Mouse (Mus musculus) midbrain, embryonic 14.5 days (tissue): Measurements from ENCODE around the gene Alox5ap. TPM values are rescaled to one million over a fixed set of nuclear protein-coding genes. Genes with fewer than 3 reads are reported as not detected.

Source experiments
- ATAC-seq: fragments of 200-750 bp; cut with Nextera tagmentation; 2 replicates; pipeline ENCODE4 v1.8.0; 2017; ENCODE audit warnings: moderate number of reproducible peaks, moderate library complexity; ENCODE audit not compliant: low FRiP score, low TSS enrichment
- DNase-seq: peaks from one replicate; pipeline ENCODE4 v3.0.0-alpha.2; 2015
- H3K27ac ChIP-seq: fragments of 300-500 bp; sonication (generic); replicated peaks from 2 replicates; pipeline ENCODE4 v1.5.1; 2014; ENCODE audit warnings: mild to moderate bottlenecking, low read depth, low read length, moderate library complexity
- H3K27me3 ChIP-seq: fragments of 300-500 bp; sonication (generic); 2 replicates; pipeline ENCODE4 v1.6.1; 2014; ENCODE audit warnings: low read length, control low read depth, mixed read lengths; ENCODE audit not compliant: control insufficient read depth, insufficient read depth
- H3K36me3 ChIP-seq: fragments of 300-500 bp; sonication (generic); 2 replicates; pipeline ENCODE4 v1.6.1; 2014; ENCODE audit warnings: low read length, control low read depth; ENCODE audit not compliant: control insufficient read depth, insufficient read depth
- H3K4me1 ChIP-seq: fragments of 300-500 bp; sonication (generic); 2 replicates; pipeline ENCODE4 v1.6.1; 2014; ENCODE audit warnings: mild to moderate bottlenecking, antibody characterized with exemption, low read length, control low read depth; ENCODE audit not compliant: control insufficient read depth, insufficient read depth
- H3K4me2 ChIP-seq: fragments of 300-500 bp; sonication (generic); 2 replicates; pipeline ENCODE4 v1.6.1; 2014; ENCODE audit warnings: mild to moderate bottlenecking, low read length, moderate library complexity
- H3K4me3 ChIP-seq: fragments of 300-500 bp; sonication (generic); replicated peaks from 2 replicates; pipeline ENCODE4 v1.5.1; 2014; ENCODE audit warnings: low read depth, low read length
- H3K9ac ChIP-seq: fragments of 300-500 bp; sonication (generic); replicated peaks from 2 replicates; pipeline ENCODE4 v1.6.1; 2014; ENCODE audit warnings: mild to moderate bottlenecking, low read length, moderate library complexity
- H3K9me3 ChIP-seq: fragments of 300-500 bp; sonication (generic); 2 replicates; pipeline ENCODE4 v1.6.1; 2016; ENCODE audit warnings: low read length, control low read depth, mixed read lengths; ENCODE audit not compliant: control insufficient read depth
- WGBS: fragments of 180-500 bp; shearing (Covaris S2); extraction: QIAGEN DNeasy Blood & Tissue Kit; methylation state at CpG from one replicate; pipeline ENCODE4 v1.1.7; 2014; 5-methylcytosine and 5-hydroxymethylcytosine counted together
- polyA plus RNA-seq: library from polyadenylated mRNA; unstranded; fragments of >200 nt; fragmentation: Nextera tagmentation; extraction: Ambion mirVana; gene quantifications from 2 replicates; pipeline ENCODE4 v1.2.1, GENCODE M21; 2014

The Alox5ap gene
- polyA plus RNA-seq, 1 experiment from 2014 or later: 12.2 TPM

DNA sequence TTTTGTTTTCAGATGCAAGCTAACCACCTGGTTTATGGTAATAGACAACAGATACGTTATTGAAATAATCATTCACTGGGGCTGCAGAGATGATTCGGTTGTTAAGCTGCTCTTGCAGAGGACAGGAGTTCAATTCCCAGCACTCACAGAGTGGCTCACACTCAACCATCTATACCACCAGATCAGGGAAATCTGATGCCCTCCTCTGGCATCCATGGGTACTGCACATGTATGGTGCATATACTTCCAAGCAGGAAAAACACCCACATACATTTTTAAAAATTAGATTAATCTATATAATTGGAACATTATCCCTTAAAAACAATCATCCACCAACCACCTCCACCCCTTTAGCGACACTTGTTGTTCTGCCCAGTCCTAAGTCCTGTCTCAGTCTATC, 6.7 kb downstream of the Alox5ap start:
- Histone ChIP-seq H3K9ac (no peak overlapping the region), H3K4me3 (no peak overlapping the region), H3K36me3 (no peaks in the 10 kb centered on the region), H3K4me1 (no peaks in the 10 kb centered on the region), H3K27ac (no peak overlapping the region), H3K4me2 (no peak overlapping the region), H3K9me3 (no peaks in the 10 kb centered on the region), H3K27me3 (no peaks in the 10 kb centered on the region)
- DNase-seq (no peak), ATAC-seq (no peak)
- WGBS: 96% methylated on average over 3 of the region's 3 CpGs

DNA sequence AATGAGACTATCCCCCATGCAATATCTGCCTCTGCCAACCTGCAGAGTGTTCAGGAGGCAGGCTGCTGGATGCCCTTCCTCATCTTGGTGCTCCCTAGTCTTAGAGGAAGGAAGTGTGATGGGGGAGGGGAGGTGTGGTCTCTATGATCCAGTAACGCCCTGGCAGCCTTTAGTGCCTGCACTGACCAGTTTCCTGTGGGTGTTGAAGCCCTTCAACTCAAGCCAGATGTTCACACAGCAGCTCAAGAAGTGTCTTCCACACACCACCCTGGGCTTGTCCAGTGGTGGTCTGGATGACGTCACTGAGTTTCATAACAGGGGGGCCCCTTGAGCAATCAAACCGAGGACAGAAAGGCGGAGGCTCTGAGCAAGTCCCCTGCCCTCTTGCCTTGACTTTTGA, 8.0 kb downstream of the Alox5ap start:
- Histone ChIP-seq H3K27ac (no peak overlapping the region), H3K27me3 (no peaks in the 10 kb centered on the region), H3K9me3 (no peaks in the 10 kb centered on the region), H3K4me1 (no peaks in the 10 kb centered on the region), H3K4me3 (no peak overlapping the region), H3K4me2 (no peak overlapping the region), H3K9ac (no peak overlapping the region), H3K36me3 (no peaks in the 10 kb centered on the region)
- DNase-seq: no peak
- no peak for ATAC-seq
- 80% methylated on average over 4 of the region's 4 CpGs for WGBS

DNA sequence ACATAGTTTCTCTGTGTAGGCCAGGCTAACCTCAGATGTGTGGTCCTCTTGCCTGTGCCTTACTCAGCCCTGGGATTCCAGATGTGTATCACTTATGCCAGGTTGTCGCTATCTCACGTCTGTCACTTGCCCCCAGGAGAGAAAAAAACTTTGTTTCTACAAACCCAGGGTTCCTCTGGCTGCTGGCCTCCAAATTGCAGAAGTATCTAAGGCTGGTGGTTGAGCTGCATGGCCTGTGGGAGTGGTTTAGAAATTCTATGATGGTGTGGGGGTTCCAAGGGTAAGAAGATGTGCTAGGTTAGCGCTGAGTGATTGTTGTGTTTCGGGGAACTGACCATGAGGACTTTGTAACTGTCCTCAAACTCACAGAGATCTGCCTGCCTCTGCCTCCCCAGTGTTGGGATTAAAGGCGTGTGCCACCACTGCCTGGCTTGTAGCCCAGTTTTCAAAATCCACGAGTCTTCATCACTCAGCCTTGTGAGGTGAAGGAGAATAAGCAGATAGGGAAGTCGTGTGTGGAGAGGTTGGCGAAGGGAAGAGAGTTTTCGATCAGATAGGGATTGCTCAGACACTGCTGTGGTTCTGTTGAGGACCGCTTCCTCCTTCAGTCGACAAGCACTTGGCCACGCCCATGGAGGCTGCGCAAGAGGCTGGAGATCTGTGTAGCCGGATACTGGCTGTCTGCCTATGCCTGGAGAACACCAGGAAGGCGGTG, 10.0 kb downstream of the Alox5ap start:
- no peaks in the 10 kb centered on the region for H3K9me3 ChIP-seq
- no peak for ATAC-seq
- 92% methylated on average over 15 of the region's 15 CpGs for WGBS
- H3K4me3 ChIP-seq: no peak overlapping the region
- H3K9ac ChIP-seq: no peak overlapping the region
- H3K27me3 ChIP-seq: no peaks in the 10 kb centered on the region
- no peak overlapping the region for H3K4me2 ChIP-seq
- H3K36me3 ChIP-seq: no peaks in the 10 kb centered on the region
- peaks cover under 1% of the 10 kb centered on the region for H3K4me1 ChIP-seq
- DNase-seq: no peak
- no peak overlapping the region for H3K27ac ChIP-seq

DNA sequence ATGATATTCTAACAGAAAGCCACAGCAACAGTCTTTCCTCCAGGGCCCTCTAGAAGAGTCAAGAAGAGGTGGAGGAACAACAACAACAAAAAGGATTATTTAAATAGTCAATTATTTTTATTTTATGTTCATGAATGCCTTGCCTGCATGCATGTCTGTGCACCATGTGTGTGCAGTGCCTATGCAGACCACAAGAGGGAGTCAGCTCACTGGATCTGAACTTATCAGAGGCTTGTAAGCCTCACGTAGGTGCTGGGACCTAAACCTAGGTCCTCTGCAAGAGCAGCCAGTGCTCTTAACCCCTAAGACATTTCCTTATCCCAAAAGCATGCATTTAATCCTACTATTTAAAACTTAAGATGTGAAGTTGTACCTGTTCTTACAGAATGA, 10.5 kb downstream of the Alox5ap start:
- Histone ChIP-seq H3K36me3 (no peaks in the 10 kb centered on the region), H3K4me2 (no peak overlapping the region), H3K27me3 (no peaks in the 10 kb centered on the region), H3K4me1 (peaks cover 3% of the 10 kb centered on the region), H3K27ac (no peak overlapping the region), H3K9me3 (no peaks in the 10 kb centered on the region), H3K4me3 (no peak overlapping the region), H3K9ac (no peak overlapping the region)
- no peak for DNase-seq
- 85% methylated on average over 1 of the region's 1 CpGs for WGBS
- no peak for ATAC-seq

DNA sequence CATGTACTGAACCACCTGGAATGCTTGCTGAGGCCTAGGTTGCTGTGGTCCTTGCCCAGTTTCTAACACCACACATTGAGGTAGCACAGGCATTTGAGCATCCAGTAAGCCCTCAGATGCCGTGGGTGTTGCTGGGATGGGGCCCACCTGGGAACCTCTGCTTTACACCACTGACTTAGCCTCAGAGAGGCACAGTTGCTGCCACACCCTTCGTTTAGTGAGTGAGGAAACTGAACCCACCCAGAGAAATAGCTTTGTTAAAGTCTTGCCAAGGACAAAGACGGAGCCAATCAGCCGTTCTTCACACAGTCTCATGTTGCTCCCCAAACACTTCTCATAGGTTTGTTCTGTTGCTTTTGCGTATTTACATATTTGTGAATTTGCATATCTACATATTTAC, 13.0 kb downstream of the Alox5ap start:
- H3K36me3 ChIP-seq: no peaks in the 10 kb centered on the region
- WGBS: 83% methylated on average over 5 of the region's 5 CpGs

DNA sequence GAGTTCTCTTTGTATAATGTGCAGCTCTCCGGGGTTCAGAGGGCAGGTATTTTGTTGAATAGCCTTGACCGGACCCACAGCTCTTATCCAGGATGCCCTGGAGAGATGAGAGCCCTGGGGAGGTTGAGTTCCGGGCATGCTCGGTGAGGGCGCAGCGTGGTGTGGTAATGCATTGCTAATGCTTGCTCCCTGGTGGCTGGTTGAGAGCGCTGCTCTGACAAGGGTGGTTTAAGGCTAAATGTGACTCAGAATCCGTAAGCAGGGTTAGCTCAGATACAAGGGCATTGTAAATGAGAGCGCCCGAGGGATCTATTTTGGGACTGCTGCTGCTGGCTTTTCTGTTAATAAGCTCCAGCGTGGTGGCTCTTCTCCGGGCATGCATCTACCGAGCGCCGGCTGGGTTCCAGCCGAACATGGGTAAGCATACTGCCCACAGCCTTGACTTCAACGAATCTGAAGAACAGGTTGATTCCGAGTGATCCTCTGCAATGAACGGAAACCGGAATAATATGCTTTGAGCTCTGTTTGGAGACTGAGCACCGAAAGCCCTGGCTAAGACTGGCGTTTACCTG, 14.8 kb downstream of the Alox5ap start:
- Histone ChIP-seq H3K9me3 (no peaks in the 10 kb centered on the region), H3K36me3 (no peaks in the 10 kb centered on the region), H3K4me2 (peak overlapping the region; percentile 46), H3K27me3 (no peaks in the 10 kb centered on the region), H3K4me3 (0 out of 2 replicates have a peak overlapping the region, but pooled peaks have one; percentile 13), H3K9ac (peak overlapping the region; percentile 36; the same call in 1 of the 2 replicates), H3K27ac (peak overlapping the region; percentile 74), H3K4me1 (peaks cover 3% of the 10 kb centered on the region)
- peak; percentile 75 for DNase-seq
- 18% methylated on average over 22 of the region's 22 CpGs for WGBS
- ATAC-seq: peak; percentile 43; the same call in 1 of the 2 replicates

More for the DNA sequence above, 13.0 kb downstream of the Alox5ap start:
- Histone ChIP-seq H3K27ac (no peak overlapping the region), H3K27me3 (no peaks in the 10 kb centered on the region), H3K4me3 (no peak overlapping the region), H3K4me1 (peaks cover 3% of the 10 kb centered on the region), H3K9me3 (no peaks in the 10 kb centered on the region), H3K9ac (no peak overlapping the region), H3K4me2 (no peak overlapping the region)
- DNase-seq (no peak), ATAC-seq (no peak)

DNA sequence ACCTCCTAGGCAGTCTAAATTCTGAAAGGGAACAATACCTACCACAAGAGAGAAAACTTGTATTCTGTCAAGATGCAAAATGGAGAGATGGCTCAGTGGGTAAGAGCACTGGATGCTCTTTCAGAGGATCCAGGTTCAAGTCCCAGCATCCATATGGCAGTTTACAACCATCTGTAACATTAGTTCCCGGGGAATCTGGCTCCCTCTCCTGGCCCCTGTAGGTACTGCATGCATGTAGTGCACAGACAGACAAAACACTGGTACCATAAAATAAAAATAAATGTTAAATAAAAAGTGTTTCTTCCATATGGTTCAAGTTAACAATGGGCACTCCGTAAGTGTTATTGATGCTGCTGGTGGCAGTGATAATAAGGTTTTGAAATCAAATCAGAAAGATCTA, 18.4 kb downstream of the Alox5ap start:
- no peak for ATAC-seq
- H3K27ac ChIP-seq: no peak overlapping the region
- 93% methylated on average over 2 of the region's 2 CpGs for WGBS
- DNase-seq: no peak
- no peak overlapping the region for H3K4me2 ChIP-seq
- H3K27me3 ChIP-seq: no peaks in the 10 kb centered on the region
- no peak overlapping the region for H3K4me3 ChIP-seq
- no peaks in the 10 kb centered on the region for H3K36me3 ChIP-seq
- H3K9me3 ChIP-seq: no peaks in the 10 kb centered on the region
- peaks cover 8% of the 10 kb centered on the region for H3K4me1 ChIP-seq
- H3K9ac ChIP-seq: no peak overlapping the region

DNA sequence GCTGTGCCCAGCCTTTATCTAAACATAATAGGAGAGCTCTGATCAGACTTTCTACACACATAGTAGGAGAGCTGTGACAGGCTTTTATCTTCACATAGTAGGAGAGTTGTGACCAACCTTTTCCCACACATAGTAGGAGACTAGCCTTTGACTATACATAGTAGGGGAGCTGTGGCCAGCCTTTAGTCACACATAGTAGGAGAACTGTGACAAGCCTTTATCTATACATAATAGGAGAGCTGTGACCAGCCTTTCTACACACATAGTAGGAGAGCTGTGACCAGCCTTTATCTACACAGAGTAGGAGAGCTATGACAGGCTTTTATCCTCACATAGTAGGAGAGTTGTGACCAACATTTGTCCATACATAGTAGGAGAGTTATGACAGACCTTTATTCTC, 19.3 kb downstream of the Alox5ap start:
- H3K27me3 ChIP-seq: no peaks in the 10 kb centered on the region
- no peak overlapping the region for H3K27ac ChIP-seq
- no peaks in the 10 kb centered on the region for H3K36me3 ChIP-seq
- no peak overlapping the region for H3K4me3 ChIP-seq
- no peak overlapping the region for H3K9ac ChIP-seq
- ATAC-seq (no peak), DNase-seq (no peak)
- no peaks in the 10 kb centered on the region for H3K9me3 ChIP-seq
- peaks cover 10% of the 10 kb centered on the region for H3K4me1 ChIP-seq
- H3K4me2 ChIP-seq: no peak overlapping the region

DNA sequence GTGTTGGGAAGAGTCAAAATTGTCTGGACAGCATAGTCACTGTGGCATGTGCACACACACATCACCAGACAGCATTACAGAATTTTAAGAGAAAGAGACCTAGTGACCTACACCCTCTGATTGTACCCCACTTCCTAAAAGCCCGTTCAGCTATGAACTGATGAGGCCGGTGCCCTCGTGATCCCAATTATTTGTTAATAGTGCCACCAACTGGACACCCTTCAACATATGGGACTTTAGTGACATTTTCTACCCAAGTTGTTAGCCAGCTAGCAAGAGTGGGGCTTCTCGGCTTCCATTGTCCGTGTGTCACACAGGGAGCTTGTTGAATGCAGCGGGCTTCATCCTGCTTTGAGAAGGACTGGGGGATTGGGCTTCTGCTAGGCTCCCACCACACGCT, 21.5 kb downstream of the Alox5ap start:
- DNase-seq: peak; percentile 41
- Histone ChIP-seq H3K9ac (no peak overlapping the region), H3K36me3 (no peaks in the 10 kb centered on the region), H3K4me2 (no peak overlapping the region), H3K4me3 (no peak overlapping the region), H3K27me3 (no peaks in the 10 kb centered on the region), H3K27ac (no peak overlapping the region), H3K4me1 (peaks cover 7% of the 10 kb centered on the region), H3K9me3 (no peaks in the 10 kb centered on the region)
- WGBS: 34% methylated on average over 7 of the region's 7 CpGs
- no peak for ATAC-seq
